Mouse (Mus musculus) heart, adult 11 months (tissue): ENCODE data around the gene Cbwd1.

Source experiments
- DNase-seq: peaks from one replicate; pipeline ENCODE4 v3.0.0; 2022

The Cbwd1 gene

DNA sequence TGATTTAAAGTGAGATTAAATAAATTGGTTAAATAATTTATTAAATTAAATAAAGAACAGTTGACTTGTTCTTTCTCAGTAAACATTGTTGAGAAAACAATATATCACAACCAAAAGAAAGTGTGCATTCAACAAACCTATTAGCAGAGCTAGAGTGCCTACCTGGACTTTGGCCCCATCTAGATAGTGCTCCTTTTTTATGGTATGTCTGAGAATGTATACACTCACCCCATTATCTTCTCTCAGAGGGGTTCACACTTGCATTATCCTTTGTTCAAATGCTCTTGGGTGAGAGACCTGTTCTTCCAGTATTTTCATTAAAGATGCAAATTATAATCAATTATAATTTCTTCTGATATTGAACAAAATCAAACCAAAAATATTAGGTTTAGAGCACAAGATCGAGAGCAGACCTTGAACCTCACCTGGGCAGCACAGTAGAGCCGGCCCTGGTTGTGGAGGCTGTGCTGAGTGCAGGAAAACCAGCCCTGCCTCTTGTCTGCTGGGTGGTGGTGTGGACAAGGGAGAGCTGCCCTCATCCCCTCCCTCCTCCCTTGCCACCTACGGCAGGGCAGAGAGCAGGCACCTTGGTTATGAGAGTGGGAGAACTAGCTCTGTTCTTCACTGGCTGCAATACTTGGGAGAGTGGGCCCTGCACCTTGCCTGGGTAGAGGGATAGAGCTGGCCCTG, 11.4 kb upstream of the Cbwd1 start:
- no peak for DNase-seq

DNA sequence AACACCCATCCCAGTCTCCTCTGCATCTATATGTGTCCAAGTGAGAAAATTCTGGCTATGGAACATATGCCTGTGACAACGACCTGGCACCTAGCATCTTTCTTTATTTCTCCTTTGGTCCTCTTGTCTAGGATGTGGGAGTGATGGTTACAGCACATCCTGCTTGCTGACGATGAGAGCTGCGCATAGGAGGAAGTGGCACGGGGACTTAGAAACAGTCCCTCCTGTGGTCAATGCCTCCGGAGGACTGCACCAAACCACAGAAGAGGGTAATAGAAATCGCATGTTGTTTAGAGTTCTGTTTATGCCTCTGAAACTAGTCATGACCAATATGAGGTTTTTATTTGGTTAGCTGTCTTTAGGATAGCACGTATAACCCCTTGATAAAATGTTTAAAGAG, 9.9 kb upstream of the Cbwd1 start:
- DNase-seq: peak; percentile 90

DNA sequence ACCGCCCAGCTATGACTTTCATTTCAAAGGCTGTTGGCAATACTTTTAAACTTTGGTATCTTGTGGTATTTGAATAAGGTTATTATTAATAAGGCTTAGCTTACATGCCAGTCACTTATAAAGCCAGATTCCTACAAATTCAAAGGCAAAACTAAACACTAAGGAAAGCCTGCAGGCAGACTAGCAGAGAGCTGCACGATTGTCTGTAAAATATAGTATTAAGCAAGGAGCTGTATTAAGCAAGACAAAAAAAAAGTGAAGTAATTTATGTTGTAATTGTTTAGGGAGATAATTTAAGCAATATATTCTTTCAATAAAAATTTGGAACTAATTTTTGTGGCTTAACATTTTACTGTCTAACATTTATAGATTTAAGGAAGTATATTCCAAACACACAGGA, 5.5 kb upstream of the Cbwd1 start:
- DNase-seq: no peak

DNA sequence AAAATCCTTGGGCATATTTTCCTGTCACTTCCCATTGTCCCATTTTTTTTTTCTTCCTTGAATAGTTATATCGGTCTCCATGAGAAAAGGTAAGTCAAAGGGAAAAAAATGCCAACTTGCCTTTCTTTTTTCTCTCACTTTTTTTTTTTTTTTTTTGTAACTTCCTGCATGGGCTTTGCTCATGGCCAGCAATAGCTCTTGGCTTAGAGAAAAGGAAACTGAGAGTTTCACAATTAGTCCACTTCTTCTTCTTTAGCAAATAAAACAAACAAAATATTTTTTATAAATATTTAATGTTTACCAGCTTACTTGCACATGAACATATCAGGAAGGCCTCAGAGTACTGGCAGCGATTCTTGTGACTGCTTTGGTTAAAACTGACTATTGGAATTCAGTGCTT, 4.8 kb upstream of the Cbwd1 start:
- DNase-seq: no peak

DNA sequence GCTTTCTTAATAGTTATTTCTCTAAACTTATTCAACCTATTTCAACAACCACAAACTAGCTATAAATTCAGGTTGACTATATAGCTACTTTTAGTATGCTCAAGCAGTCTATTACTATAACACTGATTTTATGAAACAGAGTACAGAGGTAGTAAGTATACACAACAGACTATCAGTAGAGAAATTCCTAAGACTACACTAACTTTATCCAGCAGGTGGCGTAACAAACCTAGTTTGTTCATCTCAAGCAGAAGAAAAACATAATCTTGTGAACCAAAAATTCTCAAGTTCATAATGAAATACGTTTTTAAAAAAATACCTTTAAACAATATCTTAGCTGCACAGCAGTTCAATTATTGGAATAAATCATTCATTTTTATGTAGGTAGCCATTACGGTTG, 2.9 kb downstream of the Cbwd1 start:
- no peak for DNase-seq

DNA sequence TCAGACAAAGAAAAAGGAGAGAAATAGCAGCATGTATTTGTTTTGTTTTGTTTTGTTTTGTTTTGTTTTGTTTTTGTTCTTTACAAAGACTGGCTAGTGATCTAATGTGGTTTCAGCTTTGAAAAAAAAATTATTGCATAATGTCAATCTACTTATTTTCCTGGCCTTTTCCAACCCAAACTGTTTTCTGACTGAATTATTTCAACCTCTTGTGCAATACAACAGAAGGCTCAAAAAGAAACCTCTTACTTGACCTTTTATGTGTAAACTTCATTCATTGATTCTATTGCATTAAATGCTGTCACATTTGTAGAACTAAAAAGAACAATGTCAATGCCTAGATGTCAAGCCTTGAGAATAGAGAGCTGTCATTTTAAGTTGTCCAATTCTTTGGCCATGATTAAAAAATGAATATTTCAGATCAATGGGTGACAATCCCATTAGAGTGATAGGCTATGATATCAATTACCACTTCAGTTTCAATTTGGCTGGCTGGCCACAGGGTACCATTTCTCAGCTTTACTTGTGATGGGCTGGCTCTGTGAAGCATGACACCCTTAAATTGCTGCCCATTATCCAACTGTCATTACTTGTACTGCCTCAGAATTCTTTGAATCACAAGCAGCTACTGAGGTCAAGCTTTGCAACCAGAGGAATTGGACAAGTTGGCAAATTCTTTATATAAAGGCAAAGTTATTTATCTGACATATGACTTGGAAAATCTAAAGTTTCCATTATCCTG, 15.7 kb downstream of the Cbwd1 start:
- no peak for DNase-seq

DNA sequence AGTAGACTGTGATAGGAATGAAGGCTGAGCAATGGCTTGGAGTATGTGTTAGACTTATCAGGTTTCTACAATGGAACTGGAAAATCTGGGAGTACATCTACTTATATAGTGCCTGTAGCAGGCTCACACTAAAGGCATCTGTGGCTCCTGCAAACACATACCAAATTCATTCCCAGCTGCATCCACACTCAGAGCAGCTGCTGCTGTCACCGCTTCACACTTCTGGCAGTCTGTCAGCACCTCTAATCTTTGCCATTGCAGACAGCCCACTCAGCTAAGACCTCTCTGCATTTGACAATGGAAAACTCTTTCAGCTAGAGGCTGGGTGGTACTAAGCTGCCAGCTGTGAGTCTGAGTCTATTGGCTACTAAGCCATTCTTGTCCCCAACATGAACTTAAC, 24.3 kb downstream of the Cbwd1 start:
- peak; percentile 81 for DNase-seq

DNA sequence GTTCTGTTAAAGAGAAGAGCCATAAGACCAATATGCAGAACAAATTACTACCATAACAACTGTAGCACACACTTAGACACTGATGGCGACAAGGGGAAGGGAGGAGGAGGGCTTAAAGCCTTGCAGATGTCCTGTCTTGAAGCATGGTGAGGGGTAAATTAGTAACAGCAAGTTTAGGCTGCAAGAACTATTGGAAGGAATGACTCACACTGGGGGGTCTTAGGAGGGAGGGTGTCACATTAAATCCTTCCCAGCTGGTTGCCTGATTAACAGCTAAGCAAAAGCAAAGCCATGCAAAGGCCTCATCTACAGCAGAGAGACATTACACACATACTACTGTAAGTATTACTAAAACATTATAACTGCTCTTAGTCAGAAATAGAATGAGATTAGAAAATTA, 32.4 kb downstream of the Cbwd1 start:
- DNase-seq: no peak

DNA sequence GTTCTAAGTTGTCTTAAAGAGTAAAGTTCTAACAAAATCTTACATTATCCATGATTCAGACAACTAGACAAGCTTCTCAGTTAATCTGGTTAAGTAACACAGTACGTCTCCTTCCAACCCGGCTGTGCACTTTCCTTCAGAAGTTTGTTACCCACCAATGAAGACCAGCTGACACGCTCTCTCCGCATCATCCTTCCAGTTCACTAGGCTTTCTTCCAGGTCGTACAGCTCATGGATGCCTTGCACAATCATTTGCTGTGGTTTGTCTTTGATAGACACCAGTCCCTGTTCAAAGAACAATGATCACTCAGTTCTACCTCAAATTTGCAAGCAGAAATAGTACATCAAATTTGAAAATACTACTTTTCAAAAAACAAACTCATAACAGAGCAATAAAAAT, 40.5 kb downstream of the Cbwd1 start:
- DNase-seq: no peak

DNA sequence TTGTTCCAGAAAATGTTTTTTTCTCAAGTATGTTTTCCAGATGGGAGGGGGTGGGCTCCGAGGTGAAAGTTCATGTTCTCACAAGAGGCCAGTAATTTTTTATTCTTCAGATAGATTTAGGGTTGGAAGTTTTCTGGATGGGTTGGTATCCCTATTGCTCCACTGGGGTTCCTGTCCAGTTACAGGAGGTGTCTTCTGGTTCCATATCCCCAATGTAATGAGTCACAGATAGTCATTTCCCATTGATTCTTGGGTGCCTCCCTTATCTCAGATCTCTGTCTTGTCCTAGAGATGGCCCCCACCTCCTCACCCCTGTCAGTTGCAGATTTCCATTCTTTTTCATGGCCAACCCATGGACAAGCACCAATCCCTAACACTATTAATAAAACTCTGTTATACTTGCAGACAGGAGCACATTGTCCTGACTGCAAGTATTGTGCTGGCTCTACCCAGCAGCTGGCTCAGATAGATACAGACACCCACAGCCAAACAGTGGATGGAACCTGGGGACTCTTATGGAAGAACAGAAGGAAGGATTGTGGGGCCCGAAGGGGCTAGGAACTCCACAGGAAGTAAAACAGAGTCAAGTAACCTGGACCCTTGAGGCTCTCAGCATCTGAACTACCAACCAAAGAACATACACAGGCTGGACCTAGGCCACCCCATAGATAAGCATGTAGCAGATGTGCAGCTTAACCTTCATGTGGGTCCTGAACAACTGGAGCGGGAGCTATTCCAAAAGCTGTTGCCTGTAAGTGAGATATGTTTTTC, 52.8 kb downstream of the Cbwd1 start:
- peak; percentile 76 for DNase-seq

DNA sequence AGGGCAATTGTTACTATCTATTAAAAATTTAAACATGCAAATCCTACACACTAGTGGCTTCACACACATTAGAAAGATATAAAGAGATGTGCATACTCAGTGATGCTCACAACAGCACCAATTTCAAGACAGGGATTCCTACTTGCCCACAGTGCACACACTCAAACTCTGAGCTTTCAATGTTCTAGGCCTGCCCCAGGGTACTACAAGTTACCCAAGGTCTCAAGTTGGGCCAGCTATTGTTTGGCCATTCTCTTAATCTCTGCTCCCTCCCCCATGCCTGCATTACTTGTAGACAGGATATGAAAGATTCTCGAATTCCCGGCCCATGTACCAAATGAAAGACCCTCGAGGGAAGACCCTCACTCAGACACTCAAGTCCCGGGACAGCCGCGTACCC, 53.8 kb downstream of the Cbwd1 start:
- peak; percentile 28 for DNase-seq

DNA sequence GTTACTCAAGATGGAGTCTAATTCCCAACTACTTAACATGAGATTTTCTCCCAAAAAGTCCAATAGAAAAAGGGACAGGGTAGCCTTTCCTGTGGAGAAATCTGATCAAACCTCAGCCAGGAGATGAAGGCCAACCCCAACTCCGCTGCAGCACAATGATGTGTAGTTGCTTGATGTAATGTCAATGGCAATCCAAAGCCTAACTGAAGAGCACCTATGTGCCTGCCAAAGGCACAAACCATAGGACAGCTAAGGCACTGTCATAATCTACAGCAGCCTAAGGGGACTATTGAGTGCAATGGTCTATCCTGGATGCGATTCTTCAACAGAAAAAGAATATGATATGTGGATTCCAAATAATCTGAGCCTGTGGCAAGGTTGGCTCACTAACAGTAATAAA, 58.6 kb downstream of the Cbwd1 start:
- peak; percentile 73 for DNase-seq

DNA sequence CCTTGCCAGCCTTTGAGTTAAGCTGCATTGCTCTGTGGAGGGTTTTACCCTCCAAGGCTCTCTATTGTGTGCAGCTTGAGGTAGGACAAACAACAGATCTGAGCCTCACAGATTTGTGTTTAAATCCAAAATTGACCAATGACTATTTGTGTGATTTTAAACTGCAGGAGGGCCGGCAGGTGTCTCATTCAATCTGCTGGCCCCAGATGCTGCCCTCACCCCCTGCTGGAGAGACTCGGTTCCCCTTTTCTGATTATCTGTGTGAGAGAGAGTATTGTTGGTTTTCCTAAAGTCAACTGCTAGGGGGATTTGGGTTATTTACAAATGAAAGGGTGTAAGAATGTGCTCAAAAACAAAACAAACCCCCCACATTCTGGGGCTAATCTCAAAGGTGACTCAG, 59.2 kb downstream of the Cbwd1 start:
- DNase-seq: peak; percentile 65

DNA sequence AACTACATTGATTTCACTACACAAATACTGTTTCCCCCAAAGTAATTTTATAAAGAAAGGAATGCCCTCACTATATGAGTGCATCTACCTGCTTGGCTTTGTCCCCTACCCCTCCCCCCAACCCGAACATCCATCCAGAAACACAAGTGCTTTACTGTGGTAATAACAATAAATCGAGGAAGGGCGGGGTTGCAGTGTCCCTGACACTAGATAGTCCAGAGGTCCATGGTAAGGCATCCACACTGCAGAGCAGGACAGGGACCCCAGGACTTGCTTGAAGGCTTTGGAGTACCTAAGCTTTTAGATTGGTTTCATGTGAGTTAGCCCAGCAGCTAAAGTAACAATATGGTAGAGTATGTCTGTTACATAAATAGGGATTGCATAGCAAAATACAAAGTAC, 59.7 kb downstream of the Cbwd1 start:
- DNase-seq: peak; percentile 66

DNA sequence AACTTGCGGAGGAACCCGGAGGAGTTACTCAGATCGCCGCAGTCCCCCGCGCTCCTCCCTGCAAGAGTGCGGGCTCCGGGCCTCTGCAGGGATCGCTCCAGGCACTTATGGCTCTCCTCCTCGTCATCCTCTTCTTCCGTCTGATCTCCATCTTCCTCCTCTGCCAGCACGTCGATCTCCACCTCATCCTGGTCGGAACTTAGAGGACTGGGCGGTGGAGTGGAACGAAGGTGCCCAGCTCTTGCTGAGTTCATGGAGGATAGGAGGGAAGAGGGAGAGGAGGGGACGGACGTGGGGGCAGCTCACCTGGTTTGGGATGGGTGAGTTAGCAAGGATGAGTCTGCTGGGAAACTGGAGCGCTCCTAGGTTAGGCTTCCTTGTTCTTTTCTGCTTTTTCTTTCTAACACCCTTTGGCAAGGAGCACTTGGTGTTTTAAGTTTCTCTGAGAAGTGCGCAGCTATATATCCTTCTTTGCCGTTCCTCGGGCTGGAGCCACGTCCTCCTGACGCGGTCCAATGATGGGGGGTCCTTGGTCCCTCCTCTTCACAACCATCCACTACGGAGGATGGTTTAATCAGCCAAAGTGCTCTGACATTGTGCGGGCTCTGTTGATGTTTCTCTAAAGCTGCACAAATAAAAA, 60.7 kb downstream of the Cbwd1 start, which contains the start of gene Foxd4:
Gene Foxd4, minus strand, starts transcription at position 617 of the 640 bp plus-strand sequence.
- peak; percentile 67 for DNase-seq

DNA sequence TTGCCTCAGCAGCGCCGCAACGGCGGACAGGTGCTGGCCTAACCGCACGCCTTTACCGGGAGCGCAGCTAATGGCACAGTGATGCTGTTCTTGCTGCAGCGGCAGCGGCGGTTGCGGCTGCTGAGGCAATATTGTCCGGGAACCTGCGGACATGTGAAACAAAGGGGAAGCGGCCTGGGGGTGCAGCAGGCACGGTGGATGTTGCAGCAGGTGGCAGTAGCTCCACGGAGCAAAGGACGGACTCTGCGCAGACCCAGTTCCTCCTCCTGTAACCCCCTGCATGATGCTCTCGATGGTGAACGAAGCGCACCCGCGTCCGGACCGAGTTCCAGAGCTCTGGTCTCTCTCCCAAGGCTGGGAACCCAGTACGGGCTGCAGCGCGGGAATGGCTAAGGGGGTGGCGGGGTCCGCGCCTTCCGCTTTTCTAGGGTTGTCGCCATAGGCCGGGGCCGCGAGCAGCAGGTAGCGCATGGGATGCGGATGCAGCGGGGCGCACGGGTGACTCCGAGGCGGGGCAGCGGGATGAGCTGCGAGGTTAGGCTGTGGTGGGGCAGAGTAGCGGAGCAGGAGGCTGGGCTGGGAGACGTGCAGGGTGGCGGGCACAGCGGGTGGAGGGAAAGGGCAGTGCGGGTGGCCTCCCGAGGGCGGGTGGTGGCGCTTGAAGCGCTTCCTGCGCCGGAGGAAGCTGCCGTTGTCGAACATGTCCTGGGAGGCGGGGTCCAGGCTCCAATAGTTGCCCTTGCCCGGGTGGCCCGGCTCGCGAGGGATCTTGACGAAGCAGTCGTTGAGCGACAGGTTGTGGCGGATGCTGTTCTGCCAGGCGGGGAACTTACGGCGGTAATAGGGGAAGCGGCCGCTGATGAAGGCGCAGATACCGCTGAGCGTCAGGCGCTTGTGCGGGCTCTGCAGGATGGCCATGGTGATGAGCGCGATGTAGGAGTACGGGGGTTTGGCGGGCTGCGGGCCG, 61.5 kb downstream of the Cbwd1 start:
- peak; percentile 89 for DNase-seq

DNA sequence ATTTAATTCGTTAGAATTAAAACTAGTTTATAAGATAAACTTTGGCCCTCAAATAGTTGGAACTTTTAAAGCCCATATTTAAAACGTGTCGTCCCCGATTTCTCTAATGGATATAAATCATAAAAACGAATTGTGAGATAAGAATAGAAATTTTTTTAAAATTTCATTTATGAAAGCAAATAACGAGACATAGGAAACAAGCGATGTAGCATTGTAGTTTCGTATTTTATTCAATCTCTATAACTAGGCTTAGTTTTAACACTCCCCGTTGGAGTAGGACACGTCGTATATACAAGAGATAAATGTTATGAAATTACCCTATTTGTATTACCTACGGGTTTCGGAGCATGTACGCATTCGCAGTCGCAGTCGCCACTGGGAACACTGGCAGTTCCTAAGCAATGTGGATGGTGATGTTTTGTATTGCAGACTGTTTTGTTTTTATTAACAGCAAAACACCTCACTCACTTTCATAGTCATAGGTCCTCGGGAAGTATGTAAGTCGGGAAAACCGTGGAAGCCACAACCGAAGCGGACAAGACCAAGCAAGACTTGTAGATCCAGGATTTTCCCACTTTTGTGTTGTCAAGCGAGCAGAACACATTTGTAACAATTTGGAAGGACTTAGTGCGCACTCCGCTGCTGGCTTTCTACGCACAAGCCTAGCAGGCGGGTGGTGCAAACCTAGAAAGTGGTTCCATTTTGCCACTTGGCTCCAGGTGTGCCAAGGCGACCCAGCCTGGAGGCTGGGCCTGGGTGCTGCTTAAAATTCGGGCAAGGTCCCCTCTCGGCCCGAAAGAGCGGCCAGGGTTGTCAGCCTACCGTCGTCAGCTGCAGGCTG, 62.5 kb downstream of the Cbwd1 start:
- no peak for DNase-seq

DNA sequence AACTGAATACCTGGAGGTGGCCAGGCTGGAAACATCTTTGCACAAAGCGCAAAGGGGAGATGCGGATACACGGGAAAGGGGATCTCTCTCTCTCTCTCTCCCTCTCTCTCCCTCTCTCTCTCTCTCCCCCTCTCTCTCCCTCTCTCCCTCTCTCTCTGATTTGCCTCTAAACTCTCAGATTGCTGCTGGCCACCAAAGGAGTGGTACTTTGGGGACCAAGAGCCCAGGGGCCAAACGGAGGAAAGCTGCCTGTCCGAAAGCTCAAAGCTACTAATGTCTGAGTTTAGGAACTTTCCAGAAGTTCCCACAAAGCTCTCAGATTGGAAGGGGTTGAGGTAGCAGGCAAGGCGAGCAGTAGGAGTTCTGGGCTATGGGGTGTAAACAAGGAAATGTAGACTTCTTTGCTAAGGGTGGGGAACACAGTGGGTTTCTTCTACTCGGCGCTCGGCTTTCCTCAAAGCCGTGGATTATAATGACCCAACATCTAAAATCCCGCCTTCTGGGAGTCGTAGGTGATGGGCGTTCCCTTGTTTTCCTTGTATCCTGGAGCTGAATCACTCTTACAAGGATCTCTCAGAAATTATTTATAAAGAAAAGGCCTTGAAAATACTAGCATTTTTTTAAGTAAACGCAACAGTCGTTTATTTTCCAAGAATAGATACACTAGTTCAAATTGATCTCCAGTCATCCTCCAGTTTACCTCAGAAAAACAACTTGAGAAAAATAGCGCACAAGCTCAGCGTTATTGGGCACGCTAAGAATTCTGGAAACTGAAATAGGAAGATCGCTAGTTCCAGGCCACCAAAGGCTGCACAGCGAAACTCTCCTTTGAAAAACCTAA, 63.3 kb downstream of the Cbwd1 start:
- DNase-seq: peak; percentile 4

DNA sequence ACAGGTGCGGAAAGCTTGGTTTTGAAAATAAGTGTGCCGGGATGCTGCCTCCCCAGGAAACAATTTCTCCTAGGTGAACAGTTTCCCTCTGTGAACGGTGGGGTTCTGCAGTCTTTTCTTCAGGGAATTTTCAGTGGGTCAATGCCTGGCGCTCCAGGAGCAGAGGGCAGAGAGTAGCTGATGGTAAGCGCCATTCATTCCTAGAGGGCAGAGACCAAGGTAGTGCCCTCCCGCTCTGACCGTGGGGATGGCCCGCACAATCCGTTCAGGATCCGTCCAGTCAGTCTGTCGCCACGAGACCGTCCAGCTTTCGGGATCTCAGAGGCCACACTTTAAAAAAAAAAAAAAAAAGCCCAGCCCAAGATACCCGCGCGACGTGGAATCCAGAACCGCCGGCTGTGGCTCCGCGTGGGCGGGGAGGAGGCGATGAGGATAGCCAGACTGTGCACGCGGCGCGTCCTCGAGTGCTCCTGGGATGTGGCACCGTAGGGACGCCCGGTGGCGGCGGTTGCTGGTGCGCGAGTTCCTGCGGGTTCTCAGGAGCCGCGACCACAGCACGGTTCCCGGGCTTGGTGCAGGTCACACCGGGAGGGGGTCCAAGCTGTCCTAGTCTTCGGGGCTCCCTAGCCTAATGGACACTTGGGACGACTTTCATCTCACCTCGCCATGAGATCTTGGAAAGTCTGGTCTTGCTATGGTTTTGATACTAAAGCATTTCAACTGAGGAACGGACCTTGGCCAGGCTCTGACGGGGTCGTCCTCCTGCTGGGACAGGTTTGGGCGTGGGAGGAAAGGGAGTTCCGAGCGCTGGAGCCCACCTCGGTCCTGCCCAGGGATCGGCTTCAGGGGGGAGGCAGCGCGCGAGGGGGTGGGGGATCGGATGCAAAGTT, 64.2 kb downstream of the Cbwd1 start:
- DNase-seq: peak; percentile 87
